Mouse (Mus musculus) testis, adult 2 months (tissue): Measurements from ENCODE around the gene Armc10.

Source experiments
- CTCF ChIP-seq: fragments of 200-500 bp; IDR thresholded peaks from 2 replicates; pipeline ENCODE4 v1.5.1; 2012; ENCODE audit warnings: low read depth, mild to moderate bottlenecking, inconsistent platforms, low read length, moderate library complexity; ENCODE audit not compliant: control insufficient read depth, insufficient read depth, insufficient replicate concordance
- POLR2A ChIP-seq: fragments of 200-500 bp; IDR thresholded peaks from 2 replicates; pipeline ENCODE4 v1.6.1; 2012; ENCODE audit warnings: low read depth, mild to moderate bottlenecking, inconsistent platforms, low read length, moderate library complexity; ENCODE audit not compliant: control insufficient read depth

DNA sequence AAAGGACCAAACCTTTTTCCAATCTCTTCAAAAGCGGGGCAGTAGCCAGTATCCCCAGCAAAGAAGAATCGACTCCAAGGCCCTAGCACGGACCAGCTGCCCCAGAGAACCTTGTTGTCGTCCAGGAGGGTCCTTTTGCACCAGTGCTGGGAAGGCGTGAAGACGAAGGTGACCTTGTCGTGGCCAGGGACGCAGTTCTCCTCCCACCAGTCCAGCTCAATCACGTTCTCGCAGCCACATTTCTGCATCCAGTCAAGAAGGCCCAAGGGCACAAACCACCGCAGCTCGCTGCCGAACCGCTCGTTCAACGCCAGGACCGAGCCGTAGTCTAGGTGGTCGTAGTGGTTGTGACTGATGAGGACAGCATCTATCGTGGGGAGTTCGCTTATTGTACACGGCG, 29.9 kb downstream of the Armc10 start:
- TF ChIP-seq CTCF (no peak), POLR2A (no peak)
